In genomic region chr19:40962988-40963387, GRCm38 (mm10) we compare ENCODE assay signal across 8 mouse cellular contexts. TPM values are rescaled to one million over a fixed set of nuclear protein-coding genes. Genes with fewer than 3 reads are reported as not detected.
A peak's percentile ranks its signal among the peaks of the same experiment; 100 is the strongest.
DNase-seq lines count a peak whose midpoint lies in the region; ATAC-seq and TF ChIP-seq lines count a peak whose summit lies in the region.
"Had no signal": no experiment of that assay in that cellular context is flagged by ENCODE, and none has a peak within 500 bp of the region (broad histone marks: within the 10 kb centered on the region; RNA-seq: fewer than 3 reads in every experiment).

No protein-coding gene starts in this region.

- ATAC-seq in midbrain, embryonic 16.5 days = no peak
- peak; percentile 71; the same call in 1 of the 2 replicates for ATAC-seq in erythroblast, adult 5-6 weeks (replicated peaks; ENCODE audit: low FRiP score, poor library complexity, severe bottlenecking)
- ATAC-seq in lung, embryonic 14.5 days (ENCODE audit: insufficient read depth) = no peak

- H3K4me3 ChIP-seq in midbrain, embryonic 10.5 days = no peak overlapping the region
- no peak overlapping the region for H3K4me3 ChIP-seq in midbrain, embryonic 16.5 days (ENCODE audit: low read depth, low read length)
- no peak overlapping the region for H3K4me3 ChIP-seq in lung, embryonic 14.5 days (ENCODE audit: low read depth, low read length)
- H3K4me3 ChIP-seq: stomach, embryonic 15.5 days had no signal

- DNase-seq in midbrain, embryonic 10.5 days (ENCODE audit: low spot score) = peak; percentile 57
- DNase-seq in ZHBTc4 (ENCODE audit: low read depth, low spot score) = peak; percentile 82
- DNase-seq in kidney, postnatal 14 days = peak; percentile 46
- peak; percentile 67 for DNase-seq in lung, embryonic 14.5 days
- DNase-seq in spleen, adult 12 weeks (ENCODE audit: low spot score) = peak; percentile 67

- H3K36me3 ChIP-seq in midbrain, embryonic 10.5 days = no peaks in the 10 kb centered on the region
- no peaks in the 10 kb centered on the region for H3K36me3 ChIP-seq in midbrain, embryonic 16.5 days (ENCODE audit: control insufficient read depth, insufficient read depth, low read length)
- no peaks in the 10 kb centered on the region for H3K36me3 ChIP-seq in lung, embryonic 14.5 days (ENCODE audit: insufficient read depth)
- H3K36me3 ChIP-seq: stomach, embryonic 15.5 days had no signal

- H3K9me3 ChIP-seq in midbrain, embryonic 10.5 days (replicated peaks) = no peaks in the 10 kb centered on the region
- no peaks in the 10 kb centered on the region for H3K9me3 ChIP-seq in midbrain, embryonic 16.5 days (replicated peaks; ENCODE audit: control insufficient read depth, low read length, poor library complexity, severe bottlenecking)
- no peaks in the 10 kb centered on the region for H3K9me3 ChIP-seq in lung, embryonic 14.5 days (ENCODE audit: low read depth, low read length)
- H3K9me3 ChIP-seq: stomach, embryonic 15.5 days had no signal

- H3K9ac ChIP-seq in midbrain, embryonic 16.5 days (ENCODE audit: low read depth, low read length) = no peak overlapping the region
- H3K9ac ChIP-seq in lung, embryonic 14.5 days = no peak overlapping the region
- H3K9ac ChIP-seq: stomach, embryonic 15.5 days had no signal

- H3K27me3 ChIP-seq in midbrain, embryonic 10.5 days (ENCODE audit: low read depth, poor library complexity, severe bottlenecking) = 0 out of 2 replicates have a peak, but pooled peaks cover 7% of the 10 kb centered on the region
- no peaks in the 10 kb centered on the region for H3K27me3 ChIP-seq in midbrain, embryonic 16.5 days (ENCODE audit: control insufficient read depth, insufficient read depth, low read depth, low read length)
- H3K27me3 ChIP-seq in lung, embryonic 14.5 days (ENCODE audit: insufficient read depth, low read length) = no peaks in the 10 kb centered on the region
- H3K27me3 ChIP-seq: stomach, embryonic 15.5 days had no signal

- TF ChIP-seq CTCF in lung, embryonic 14.5 days (IDR thresholded peaks at IDR 0.05; ENCODE audit: low read depth) = peak; percentile 70

- WGBS in midbrain, embryonic 10.5 days = 52% methylated on average over 12 of the region's 12 CpGs
- 50% methylated on average over 12 of the region's 12 CpGs for WGBS in midbrain, embryonic 16.5 days
- 56% methylated on average over 12 of the region's 12 CpGs for WGBS in lung, embryonic 14.5 days

- H3K4me2 ChIP-seq in midbrain, embryonic 16.5 days (ENCODE audit: low read length) = no peak overlapping the region
- no peak overlapping the region for H3K4me2 ChIP-seq in lung, embryonic 14.5 days
- H3K4me2 ChIP-seq: stomach, embryonic 15.5 days had no signal

- no peak overlapping the region for H3K27ac ChIP-seq in midbrain, embryonic 10.5 days (replicated peaks)
- no peak overlapping the region for H3K27ac ChIP-seq in midbrain, embryonic 16.5 days (ENCODE audit: low read length)
- no peak overlapping the region for H3K27ac ChIP-seq in lung, embryonic 14.5 days (ENCODE audit: low read depth)
- H3K27ac ChIP-seq: stomach, embryonic 15.5 days had no signal

- peaks cover 16% of the 10 kb centered on the region for H3K4me1 ChIP-seq in midbrain, embryonic 10.5 days
- no peaks in the 10 kb centered on the region for H3K4me1 ChIP-seq in midbrain, embryonic 16.5 days (ENCODE audit: control insufficient read depth, insufficient read depth, low read length)
- no peaks in the 10 kb centered on the region for H3K4me1 ChIP-seq in lung, embryonic 14.5 days (ENCODE audit: insufficient read depth)

RNA-seq across cellular contexts. Expression of gene Blnk, which starts 31.3 kb away (rescaled TPM):
- polyA plus RNA-seq in midbrain, embryonic 10.5 days (2016; fragmentation: Nextera tagmentation; extraction: Ambion mirVana) = 0.14 and 0.43 TPM in 2 replicates
- 0.48 and 0.87 TPM in 2 replicates for polyA plus RNA-seq in midbrain, embryonic 16.5 days (2015; fragmentation: Nextera tagmentation; extraction: Ambion mirVana)
- total RNA-seq in erythroblast, adult 5-6 weeks (2015; ENCODE audit: low replicate concordance) = 1.7 and 2.9 TPM in 2 replicates
- 0.84 and 1.3 TPM in 2 replicates for total RNA-seq in erythroblast, adult 5-6 weeks (2017; ENCODE audit: low replicate concordance)
- polyA plus RNA-seq in lung, embryonic 14.5 days (2014; fragmentation: Nextera tagmentation; extraction: Ambion mirVana) = 0.83 and 1.2 TPM in 2 replicates
